Mouse (Mus musculus): ENCODE data around the gene Gm8693.
"Not testable (repeated sequence)": the region's sequence is repeated elsewhere in the genome, so short reads cannot be mapped to it uniquely, and the experiment has no call there.

Gene Gm8693

DNA sequence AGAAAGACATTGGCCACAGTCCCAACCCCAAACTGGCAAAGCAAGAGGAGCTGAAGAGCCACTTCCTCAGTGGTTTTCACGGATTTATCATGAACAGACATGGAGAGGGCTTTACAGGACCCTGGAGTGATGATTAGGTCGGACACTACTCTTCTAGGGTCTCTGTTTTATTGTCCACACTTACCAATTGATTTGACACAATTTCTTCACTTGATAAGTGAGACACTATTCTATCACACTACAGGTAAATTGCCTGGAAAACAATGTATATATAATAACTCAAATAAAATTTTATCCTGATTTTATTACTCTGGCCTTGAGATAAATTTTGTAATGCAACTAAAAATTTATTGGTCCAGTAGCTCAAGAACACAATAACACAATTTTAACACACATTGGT, at the start of gene Gm8693:
Gm8693 (minus strand) TSS at position 101 of the 400 bp plus-strand sequence.
- DNase-seq, result not testable (repeated sequence)

DNA sequence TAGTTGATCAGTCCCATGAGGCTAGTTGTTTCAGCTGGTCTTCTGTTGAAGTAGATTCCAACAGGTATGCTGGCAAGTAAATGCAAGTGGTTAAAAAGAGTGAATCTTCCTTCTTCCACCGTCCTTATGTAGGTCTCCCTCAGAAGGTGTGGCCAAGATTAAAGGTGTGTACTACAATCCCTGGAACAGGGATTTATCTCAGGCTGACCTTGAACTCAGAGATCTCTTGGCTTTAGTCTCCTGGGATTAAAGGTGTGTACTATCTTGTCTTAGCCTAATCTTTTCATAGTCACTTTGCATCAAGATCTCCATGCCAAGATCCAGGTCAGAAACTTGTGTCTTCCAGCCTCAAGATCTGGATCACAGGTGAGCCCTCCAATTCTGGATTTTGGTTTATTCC, 27.5 kb upstream of the Gm8693 start, which contains the start of gene Gm4567:
Gm4567 (minus strand) TSS at position 101 of the 400 bp plus-strand sequence.
- DNase-seq, result not testable (repeated sequence)

DNA sequence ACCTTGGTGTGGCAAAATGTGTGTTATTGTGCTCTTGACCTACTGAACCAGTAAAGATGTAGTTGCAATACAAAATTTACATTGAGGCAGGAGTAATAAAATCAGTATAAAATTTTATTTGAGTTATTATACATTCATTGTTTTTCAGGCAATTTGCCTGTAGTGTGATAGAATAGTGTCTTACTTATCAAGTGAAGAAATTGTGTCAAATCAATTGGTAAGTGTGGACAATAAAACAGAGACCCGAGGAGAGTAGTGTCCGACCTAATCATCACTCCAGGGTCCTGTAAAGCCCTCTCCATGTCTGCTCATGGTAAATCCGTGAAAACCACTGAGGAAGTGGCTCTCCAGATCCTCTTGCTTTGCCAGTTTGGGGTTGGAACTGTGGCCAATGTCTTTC, 34.4 kb downstream of the Gm8693 start, which contains the start of gene Vmn1r155:
Vmn1r155 (plus strand) TSS at position 301 of the 400 bp plus-strand sequence.
- DNase-seq, result not testable (repeated sequence)
